Mouse (Mus musculus) forebrain, embryonic 11.5 days (tissue): ENCODE measurements around the gene Csnk1d. TPM values are rescaled to one million over a fixed set of nuclear protein-coding genes. Genes with fewer than 3 reads are reported as not detected.

ENCODE experiments used
- ATAC-seq: fragments of 200-750 bp; cut with Nextera tagmentation; replicated peaks from 2 replicates; pipeline ENCODE4 v1.8.0; 2017; ENCODE audit warnings: moderate TSS enrichment; ENCODE audit not compliant: low FRiP score
- DNase-seq: peaks from one replicate; pipeline ENCODE4 v3.0.0-alpha.2; 2017; ENCODE audit warnings: low spot score
- H3K27ac ChIP-seq: fragments of 300-500 bp; sonication (generic); 2 replicates; pipeline ENCODE4 v1.5.1; 2014; ENCODE audit warnings: low read depth, low read length
- H3K27me3 ChIP-seq: fragments of 300-500 bp; sonication (generic); 2 replicates; pipeline ENCODE4 v1.6.1; 2014; ENCODE audit warnings: mild to moderate bottlenecking, low read length, mixed read lengths; ENCODE audit not compliant: control insufficient read depth, insufficient read depth
- H3K36me3 ChIP-seq: fragments of 300-500 bp; sonication (generic); 2 replicates; pipeline ENCODE4 v1.6.1; 2014; ENCODE audit warnings: mild to moderate bottlenecking, low read length, moderate library complexity, mixed read lengths; ENCODE audit not compliant: control insufficient read depth, insufficient read depth
- H3K4me1 ChIP-seq: fragments of 300-500 bp; sonication (generic); replicated peaks from 2 replicates; pipeline ENCODE4 v1.6.1; 2014; ENCODE audit warnings: low read length, mixed read lengths; ENCODE audit not compliant: control insufficient read depth, insufficient read depth
- H3K4me2 ChIP-seq: fragments of 300-500 bp; sonication (generic); 2 replicates; pipeline ENCODE4 v1.6.1; 2014; ENCODE audit warnings: low read depth, mild to moderate bottlenecking, low read length, moderate library complexity, mixed read lengths; ENCODE audit not compliant: severe bottlenecking
- H3K4me3 ChIP-seq: fragments of 300-500 bp; sonication (generic); 2 replicates; pipeline ENCODE4 v1.5.1; 2014; ENCODE audit warnings: low read depth, low read length
- H3K9ac ChIP-seq: fragments of 300-500 bp; sonication (generic); 2 replicates; pipeline ENCODE4 v1.6.1; 2014; ENCODE audit warnings: low read length
- H3K9me3 ChIP-seq: fragments of 300-500 bp; sonication (generic); 2 replicates; pipeline ENCODE4 v1.6.1; 2016; ENCODE audit warnings: low read length, mixed read lengths; ENCODE audit not compliant: control insufficient read depth
- WGBS: fragments of 180-500 bp; shearing (Covaris S2); extraction: QIAGEN DNeasy Blood & Tissue Kit; methylation state at CpG from one replicate; pipeline ENCODE4 v1.1.7; 2014; 5-methylcytosine and 5-hydroxymethylcytosine counted together
- polyA plus RNA-seq: library from polyadenylated mRNA; unstranded; fragments of >200 nt; fragmentation: Nextera tagmentation; extraction: Ambion mirVana; gene quantifications from 2 replicates; pipeline ENCODE4 v1.2.1, GENCODE M21; 2014

Gene Csnk1d
- polyA plus RNA-seq, 1 experiment from 2014 or later = 103 TPM

DNA sequence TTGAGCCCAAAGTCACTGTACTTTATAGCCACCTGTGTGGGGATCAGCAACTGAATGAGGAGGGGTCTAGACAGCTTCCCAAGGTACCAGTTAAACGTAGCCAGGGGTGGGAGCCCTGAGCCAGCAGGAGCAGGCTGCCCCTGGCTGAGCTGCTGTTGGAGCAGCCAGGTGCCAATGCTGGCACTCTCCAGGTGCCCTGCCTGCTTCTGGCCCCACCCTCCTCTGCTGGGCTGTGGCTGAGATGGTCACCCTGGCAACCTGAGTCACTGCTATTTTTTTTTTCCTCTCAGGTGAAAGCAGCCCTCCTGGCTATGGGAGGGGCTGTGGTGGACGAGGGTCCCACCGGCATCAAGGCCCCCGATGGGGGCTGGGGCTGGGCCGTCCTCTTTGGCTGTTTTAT, 36.2 kb downstream of the Csnk1d start:
- Histone ChIP-seq H3K36me3 (peaks cover 3% of the 10 kb centered on the region), H3K9me3 (no peaks in the 10 kb centered on the region), H3K4me1 (peaks cover 10% of the 10 kb centered on the region; the same call in 1 of the 2 replicates), H3K27me3 (no peaks in the 10 kb centered on the region), H3K9ac (no peak overlapping the region), H3K4me2 (no peak overlapping the region), H3K4me3 (no peak overlapping the region), H3K27ac (no peak overlapping the region)
- DNase-seq (no peak), ATAC-seq (no peak)
- WGBS = 85% methylated on average over 5 of the region's 5 CpGs

DNA sequence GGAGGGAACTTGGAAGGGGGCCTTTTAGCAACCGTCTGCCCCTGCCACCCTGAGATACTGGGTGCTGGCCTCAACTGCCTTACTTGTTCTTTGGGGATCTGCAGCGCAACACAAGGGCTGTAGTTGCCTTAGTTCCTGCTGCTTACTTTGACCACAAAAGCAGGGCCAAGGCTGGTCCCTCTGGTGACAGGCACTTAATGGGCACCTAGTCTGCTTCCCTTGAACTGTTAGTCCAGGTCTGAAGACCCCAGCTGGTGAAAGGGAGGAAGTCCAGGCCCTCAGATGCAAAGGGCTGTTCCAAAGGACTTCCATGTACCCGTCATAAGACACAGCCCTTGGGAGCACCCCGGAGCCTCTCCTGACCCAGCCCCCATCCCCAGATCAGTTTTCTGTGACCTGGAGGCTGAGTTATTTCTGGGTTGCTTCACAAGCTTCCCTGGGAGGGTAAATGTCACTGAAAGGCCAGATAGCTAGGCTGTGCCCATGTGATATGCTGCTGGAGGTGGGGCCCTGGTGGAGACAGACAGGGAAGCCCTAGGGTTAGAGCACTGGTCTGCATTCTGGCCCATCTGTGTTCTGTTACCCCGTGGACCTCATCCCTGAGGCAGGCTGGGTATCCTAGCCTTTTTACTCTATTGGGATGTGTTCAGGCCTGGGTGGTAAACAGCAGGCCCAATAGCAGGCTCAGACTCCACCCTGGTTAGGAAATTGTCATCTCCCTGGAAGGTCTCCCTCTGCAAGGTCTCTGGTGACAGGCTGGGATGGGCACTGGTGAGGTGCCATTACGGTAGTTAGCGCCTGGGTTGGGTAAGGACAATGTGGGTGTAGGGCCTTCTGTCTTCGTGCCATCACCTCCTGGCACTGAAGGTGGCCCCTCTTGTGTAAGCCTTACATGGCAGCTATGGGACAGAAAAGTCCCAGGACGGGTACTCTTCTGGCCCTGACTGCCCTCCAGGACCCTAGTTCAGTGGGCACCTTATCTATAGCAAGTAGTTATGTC, 39.1 kb downstream of the Csnk1d start:
- H3K4me3 ChIP-seq = peak overlapping the region; percentile 48
- peak overlapping the region; percentile 71 for H3K9ac ChIP-seq
- H3K27ac ChIP-seq = no peak overlapping the region
- DNase-seq = no peak
- no peaks in the 10 kb centered on the region for H3K9me3 ChIP-seq
- H3K4me1 ChIP-seq = peaks cover 12% of the 10 kb centered on the region; the same call in 1 of the 2 replicates
- 81% methylated on average over 9 of the region's 9 CpGs for WGBS
- peaks cover 3% of the 10 kb centered on the region; the same call in 1 of the 2 replicates for H3K36me3 ChIP-seq
- H3K4me2 ChIP-seq = peak overlapping the region; percentile 62; the same call in 1 of the 2 replicates
- H3K27me3 ChIP-seq = no peaks in the 10 kb centered on the region; the same call in 1 of the 2 replicates
- ATAC-seq = no peak

- WGBS = 26% methylated on average over 8 of the region's 8 CpGs
- H3K36me3 ChIP-seq = peaks cover 3% of the 10 kb centered on the region; the same call in 1 of the 2 replicates
- DNase-seq = no peak
- peak overlapping the region; percentile 48 for H3K4me3 ChIP-seq
- H3K27ac ChIP-seq = peak overlapping the region; percentile 37
- H3K4me1 ChIP-seq = peaks cover 12% of the 10 kb centered on the region; the same call in 1 of the 2 replicates
- H3K27me3 ChIP-seq = no peaks in the 10 kb centered on the region; the same call in 1 of the 2 replicates
- H3K9me3 ChIP-seq = no peaks in the 10 kb centered on the region
- peak overlapping the region; percentile 62 for H3K4me2 ChIP-seq
- ATAC-seq = no peak
- H3K9ac ChIP-seq = peak overlapping the region; percentile 71
Observed at GRCm38 (mm10) chr11:120951237-120951636, 39.9 kb downstream of the Csnk1d start.

DNA sequence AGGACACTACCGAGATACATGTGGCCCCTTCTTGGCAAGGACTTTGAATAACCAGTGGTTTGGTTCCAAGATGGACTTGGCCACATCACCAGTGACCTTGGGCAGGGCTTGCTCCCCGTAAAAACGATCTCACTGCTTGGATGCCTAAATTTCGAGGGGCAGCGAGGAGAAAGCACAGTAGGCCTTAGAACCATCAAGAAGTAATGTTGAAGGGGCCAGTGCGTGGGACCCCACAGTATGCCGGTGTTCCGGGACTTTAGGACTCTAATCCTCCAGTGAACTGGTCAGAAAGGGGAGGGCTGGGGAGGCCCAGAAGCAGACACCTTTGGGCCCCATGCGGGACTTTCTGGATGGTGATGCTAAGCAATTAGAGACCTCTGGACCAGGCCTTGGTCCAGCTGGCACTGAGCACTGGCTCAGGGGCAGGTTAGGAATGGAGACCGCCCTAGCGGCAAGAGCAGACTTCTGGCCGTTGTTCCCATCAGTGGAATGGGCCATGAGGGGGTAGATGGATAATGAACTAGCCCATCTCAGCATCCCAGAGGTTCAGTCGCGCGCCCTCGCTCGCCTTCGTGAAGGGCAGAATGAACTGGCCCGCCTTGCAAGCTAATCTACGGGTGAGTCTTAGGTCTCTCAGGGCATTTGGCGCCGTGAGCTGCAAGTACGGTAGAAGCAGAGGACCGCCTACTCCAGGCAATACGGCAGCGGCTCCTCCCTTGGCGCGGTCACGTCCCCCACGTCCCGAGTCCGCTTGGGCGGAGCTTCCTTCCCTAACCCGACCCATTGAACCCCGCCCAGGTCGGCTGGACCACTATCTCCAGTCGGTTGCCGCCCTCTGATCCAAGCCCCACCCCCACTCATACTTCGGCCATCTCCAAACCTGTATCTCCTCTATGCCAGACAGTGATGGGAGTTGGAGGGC, 40.6 kb downstream of the Csnk1d start:
- no peaks in the 10 kb centered on the region; the same call in 1 of the 2 replicates for H3K27me3 ChIP-seq
- peak overlapping the region; percentile 37 for H3K27ac ChIP-seq
- ATAC-seq (peak; percentile 86), DNase-seq (peak; percentile 97)
- WGBS = 2% methylated on average over 39 of the region's 39 CpGs
- no peaks in the 10 kb centered on the region for H3K9me3 ChIP-seq
- peak overlapping the region; percentile 62 for H3K4me2 ChIP-seq
- H3K36me3 ChIP-seq = peaks cover 1% of the 10 kb centered on the region; the same call in 1 of the 2 replicates
- peak overlapping the region; percentile 48 for H3K4me3 ChIP-seq
- peak overlapping the region; percentile 71 for H3K9ac ChIP-seq
- peaks cover 12% of the 10 kb centered on the region; the same call in 1 of the 2 replicates for H3K4me1 ChIP-seq

DNA sequence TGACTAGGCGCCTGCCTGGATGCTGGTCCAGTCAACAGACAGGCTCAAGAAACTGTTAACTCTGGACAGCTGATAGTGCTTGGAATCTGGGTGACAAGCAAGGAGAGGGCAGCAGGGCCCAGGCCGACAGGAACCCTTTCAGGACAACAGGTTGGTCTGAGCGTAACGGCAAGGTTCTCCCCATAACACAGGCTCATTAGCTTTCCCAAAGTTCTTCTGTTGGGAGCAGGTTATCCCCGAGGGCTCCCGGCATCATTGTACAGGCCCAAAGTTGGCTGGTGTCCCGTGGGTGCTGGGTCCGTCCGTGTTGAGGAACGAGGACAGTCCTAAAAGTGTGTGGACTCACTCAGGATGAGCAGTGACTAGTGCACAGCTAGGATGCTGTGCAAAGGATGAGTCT, 41.3 kb downstream of the Csnk1d start:
- Histone ChIP-seq H3K27ac (no peak overlapping the region), H3K36me3 (no peaks in the 10 kb centered on the region; the same call in 1 of the 2 replicates), H3K4me2 (peak overlapping the region; percentile 62), H3K4me1 (peaks cover 12% of the 10 kb centered on the region; the same call in 1 of the 2 replicates), H3K27me3 (no peaks in the 10 kb centered on the region; the same call in 1 of the 2 replicates), H3K4me3 (peak overlapping the region; percentile 48), H3K9ac (peak overlapping the region; percentile 71), H3K9me3 (no peaks in the 10 kb centered on the region)
- ATAC-seq = no peak
- DNase-seq = no peak
- 7% methylated on average over 10 of the region's 10 CpGs for WGBS

DNA sequence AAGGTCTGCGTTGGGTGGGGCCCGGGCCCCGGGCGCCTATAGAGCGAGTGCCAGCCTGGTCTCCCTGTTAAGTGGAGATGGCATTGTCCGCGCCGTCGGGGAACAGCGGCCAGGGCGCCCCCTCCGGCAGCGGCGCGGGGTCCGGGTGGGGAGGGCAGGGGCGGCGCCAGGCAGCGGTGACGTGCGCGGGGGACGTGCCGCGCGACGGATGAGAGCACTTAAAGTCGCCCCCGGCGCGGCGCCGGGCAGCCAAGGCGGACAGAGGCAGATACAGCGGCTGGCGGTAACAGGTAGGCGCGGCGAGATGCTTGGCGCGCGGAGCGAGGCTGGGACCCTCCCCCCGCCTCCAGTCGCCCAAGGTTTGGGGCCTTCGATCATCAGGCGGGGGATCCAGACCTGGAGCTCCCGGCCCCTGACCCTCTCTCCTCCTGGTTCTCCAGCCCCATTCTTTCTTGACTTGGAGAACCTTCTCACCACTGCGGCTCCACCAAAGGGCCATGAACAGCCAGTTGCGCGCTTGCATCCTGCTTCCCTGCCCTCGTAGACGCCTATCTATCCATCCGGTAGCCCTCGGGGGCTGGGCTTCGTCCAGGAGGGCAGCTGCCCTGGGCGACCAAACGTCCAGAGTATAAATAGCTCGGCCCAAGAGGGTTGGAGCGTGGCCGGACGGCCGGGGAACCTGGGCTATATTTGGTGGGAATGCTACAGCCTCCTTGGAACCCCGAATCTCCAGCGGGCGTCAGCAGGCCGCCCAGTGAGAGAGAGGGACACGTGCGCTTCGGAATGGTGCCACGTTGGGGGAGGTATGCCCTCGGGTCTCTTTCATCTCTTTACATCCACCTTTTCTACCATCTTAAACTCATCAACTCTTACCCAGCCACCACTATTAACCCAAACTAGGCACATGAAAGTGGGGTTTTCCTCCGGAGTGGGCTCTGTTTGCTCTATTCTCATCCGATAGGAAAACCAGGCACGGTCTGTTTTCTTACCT, 42.0 kb downstream of the Csnk1d start:
- Histone ChIP-seq H3K4me2 (peak overlapping the region; percentile 62), H3K9ac (peak overlapping the region; percentile 71), H3K9me3 (no peaks in the 10 kb centered on the region), H3K27ac (no peak overlapping the region), H3K4me3 (peak overlapping the region; percentile 48), H3K36me3 (no peaks in the 10 kb centered on the region), H3K27me3 (no peaks in the 10 kb centered on the region; the same call in 1 of the 2 replicates), H3K4me1 (peaks cover 12% of the 10 kb centered on the region; the same call in 1 of the 2 replicates)
- DNase-seq (peak; percentile 89), ATAC-seq (peak; percentile 64)
- 1% methylated on average over 73 of the region's 75 CpGs for WGBS

DNA sequence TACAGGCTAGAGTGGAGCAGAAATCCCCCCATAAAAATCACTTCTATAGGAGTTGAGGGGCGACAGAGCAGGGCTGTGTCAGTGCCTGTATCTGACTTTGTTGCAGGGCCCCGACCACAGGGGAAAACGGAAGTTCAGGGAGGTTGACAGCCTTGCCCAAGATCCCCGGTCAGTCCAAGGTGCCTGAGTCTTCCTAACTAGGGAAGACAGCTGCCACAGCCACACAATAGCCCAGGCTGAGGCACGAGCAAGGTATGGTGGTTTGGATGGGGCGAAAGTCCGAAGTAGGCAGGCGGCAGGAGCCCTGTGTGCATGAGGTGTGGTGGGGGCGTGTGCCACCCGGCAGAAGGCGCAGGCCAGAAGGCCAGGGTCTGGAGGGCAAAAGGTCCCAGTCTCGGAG, 42.8 kb downstream of the Csnk1d start, which contains the start of gene Slc16a3:
TSS of gene Slc16a3 (plus strand) at position 153 of the 400 bp plus-strand sequence.
- no peaks in the 10 kb centered on the region for H3K9me3 ChIP-seq
- H3K9ac ChIP-seq = peak within 1 kb of the TSS; percentile 71
- peak within 1 kb of the TSS; percentile 48 for H3K4me3 ChIP-seq
- ATAC-seq (no peak), DNase-seq (no peak)
- H3K27ac ChIP-seq = no peak within 1 kb of the TSS
- no peaks in the 10 kb centered on the region for H3K36me3 ChIP-seq
- H3K4me2 ChIP-seq = peak within 1 kb of the TSS; percentile 62
- H3K27me3 ChIP-seq = no peaks in the 10 kb centered on the region; the same call in 1 of the 2 replicates
- peaks cover 12% of the 10 kb centered on the region; the same call in 1 of the 2 replicates for H3K4me1 ChIP-seq
- WGBS = 42% methylated on average over 12 of the region's 12 CpGs
